Mouse (Mus musculus): Measurements from ENCODE around the gene Rfk. TPM values are rescaled to one million over a fixed set of nuclear protein-coding genes. Genes with fewer than 3 reads are reported as not detected.
A peak's percentile ranks its signal among the peaks of the same experiment; 100 is the strongest.

The Rfk gene
- 86.0 and 88.3 TPM in 2 replicates for polyA plus RNA-seq (2014; fragmentation: Nextera tagmentation; extraction: Ambion mirVana)

DNA sequence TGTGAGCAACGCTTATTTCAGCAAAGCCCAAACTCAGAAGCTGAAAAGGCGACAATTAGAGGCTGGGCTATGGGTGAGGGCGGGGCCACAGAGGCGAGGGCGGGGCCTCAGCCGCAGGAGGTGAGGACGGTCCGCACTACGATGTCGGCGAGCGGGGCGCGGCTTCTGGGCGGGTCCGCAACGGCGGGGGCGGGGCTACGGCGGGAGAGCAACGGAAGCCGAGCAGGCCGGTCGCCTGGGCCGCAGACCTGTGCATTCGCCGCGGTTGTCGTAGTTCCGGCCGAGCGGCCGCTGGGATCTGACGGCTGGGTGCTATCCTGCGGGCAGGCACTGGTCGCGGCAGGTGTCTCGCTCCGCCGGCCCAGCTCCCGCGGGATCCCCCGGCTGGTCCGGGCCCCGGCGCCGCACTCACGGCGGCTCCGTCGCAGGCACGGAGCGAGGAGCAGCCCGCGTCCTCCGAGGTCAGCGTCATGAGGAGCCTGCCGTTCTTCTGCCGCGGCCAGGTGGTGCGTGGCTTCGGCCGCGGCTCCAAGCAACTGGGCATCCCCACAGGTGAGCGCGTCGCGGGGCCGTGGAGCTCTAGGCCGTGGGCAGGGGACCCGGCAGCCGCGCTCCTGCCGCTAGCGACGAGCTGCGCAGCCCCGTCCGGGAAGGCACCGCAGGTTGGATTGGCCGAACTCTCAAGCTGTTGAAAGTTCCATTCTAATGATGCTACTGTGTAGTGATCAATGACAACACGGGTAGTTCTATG lies at the start of gene Rfk:
Gene Rfk, plus strand, starts transcription at position 203 of the 751 bp plus-strand sequence.
- H3K4me1 ChIP-seq (replicated peaks; ENCODE audit: control insufficient read depth, insufficient read depth, low read length): peaks cover 14% of the 10 kb centered on the region
- H3K27me3 ChIP-seq (replicated peaks; ENCODE audit: control insufficient read depth, insufficient read depth, low read length): 0 out of 2 replicates have a peak, but pooled peaks cover 5% of the 10 kb centered on the region
- peaks cover 3% of the 10 kb centered on the region; the same call in 1 of the 2 replicates for H3K36me3 ChIP-seq (ENCODE audit: control insufficient read depth, insufficient read depth, low read length)
- H3K4me3 ChIP-seq (ENCODE audit: low read depth, low read length): peak within 1 kb of the TSS; percentile 87
- DNase-seq (ENCODE audit: low spot score) (peak; percentile 97), ATAC-seq (replicated peaks; ENCODE audit: low FRiP score) (peak; percentile 98)
- peak within 1 kb of the TSS; percentile 87 for H3K9ac ChIP-seq (ENCODE audit: low read depth, low read length)
- H3K4me2 ChIP-seq: peak within 1 kb of the TSS; percentile 74
- under 1% methylated on average over 81 of the region's 83 CpGs for WGBS
- H3K27ac ChIP-seq (ENCODE audit: low read depth, low read length): peak within 1 kb of the TSS; percentile 64; the same call in 1 of the 2 replicates
- H3K9me3 ChIP-seq (ENCODE audit: control insufficient read depth, low read length): no peaks in the 10 kb centered on the region

DNA sequence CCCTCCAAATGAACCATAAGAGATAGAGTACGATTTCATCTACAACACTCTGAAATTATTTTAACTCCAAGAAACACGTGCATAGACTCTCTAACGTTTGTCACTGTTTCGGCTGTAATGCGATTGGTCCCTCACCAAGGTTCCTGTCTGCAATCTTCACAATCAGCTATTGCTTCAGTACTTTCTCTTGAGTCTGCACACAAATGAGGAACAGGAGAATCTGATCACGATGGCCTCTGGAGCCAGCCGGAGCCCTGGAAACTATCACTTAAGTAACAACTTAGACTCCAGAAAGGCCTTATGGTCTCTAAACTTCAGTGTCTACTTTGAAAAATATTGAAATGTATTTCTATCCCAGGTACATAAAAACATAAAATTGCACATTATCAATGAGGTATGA lies 49.0 kb upstream of the Rfk start:
- Histone ChIP-seq H3K9ac (ENCODE audit: low read depth, low read length) (no peak overlapping the region), H3K27ac (ENCODE audit: low read depth, low read length) (no peak overlapping the region), H3K27me3 (replicated peaks; ENCODE audit: control insufficient read depth, insufficient read depth, low read length) (no peaks in the 10 kb centered on the region), H3K4me3 (ENCODE audit: low read depth, low read length) (no peak overlapping the region), H3K9me3 (ENCODE audit: control insufficient read depth, low read length) (no peaks in the 10 kb centered on the region), H3K36me3 (ENCODE audit: control insufficient read depth, insufficient read depth, low read length) (no peaks in the 10 kb centered on the region), H3K4me1 (replicated peaks; ENCODE audit: control insufficient read depth, insufficient read depth, low read length) (peaks cover 25% of the 10 kb centered on the region), H3K4me2 (no peak overlapping the region)
- WGBS: 59% methylated on average over 7 of the region's 7 CpGs
- DNase-seq (ENCODE audit: low spot score) (no peak), ATAC-seq (replicated peaks; ENCODE audit: low FRiP score) (no peak)

DNA sequence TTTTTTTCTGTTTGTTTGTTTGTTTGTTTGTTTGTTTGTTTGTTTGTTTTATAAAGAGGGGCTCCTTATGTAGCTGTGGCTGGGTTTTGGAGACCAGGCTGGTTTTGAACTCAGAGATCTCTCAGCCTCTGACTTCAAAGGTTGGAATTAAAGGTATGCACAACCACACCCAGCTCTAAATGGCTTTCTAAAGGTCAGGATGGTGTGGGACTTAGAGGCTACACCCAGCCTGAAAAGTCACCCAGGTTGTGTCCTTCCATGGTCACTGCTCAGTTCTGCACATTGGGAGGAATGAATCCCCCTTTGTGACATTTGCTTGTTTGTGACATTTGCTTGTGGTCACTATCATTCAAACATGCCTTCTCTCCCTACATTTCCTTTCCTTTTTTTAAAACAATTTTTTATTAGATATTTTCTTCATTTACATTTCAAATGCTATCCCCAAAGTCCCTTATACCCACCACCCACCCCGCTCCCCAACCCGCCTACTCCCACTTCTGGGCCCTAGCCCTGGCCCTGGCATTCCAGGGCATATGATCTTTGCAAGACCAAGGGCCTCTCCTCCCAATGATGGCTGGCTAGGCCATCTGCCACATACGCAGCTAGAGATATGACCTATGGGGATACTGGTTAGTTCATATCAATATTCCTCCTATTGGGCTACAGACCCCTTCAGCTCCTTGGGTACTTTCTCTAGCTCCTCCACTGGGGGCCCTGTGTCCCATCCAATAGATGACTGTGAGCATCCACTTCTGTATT lies 46.9 kb upstream of the Rfk start:
- ATAC-seq (replicated peaks; ENCODE audit: low FRiP score) (no peak), DNase-seq (ENCODE audit: low spot score) (no peak)
- WGBS: 94% methylated on average over 3 of the region's 3 CpGs
- Histone ChIP-seq H3K4me1 (replicated peaks; ENCODE audit: control insufficient read depth, insufficient read depth, low read length) (peaks cover 42% of the 10 kb centered on the region), H3K9ac (ENCODE audit: low read depth, low read length) (no peak overlapping the region), H3K4me2 (no peak overlapping the region), H3K9me3 (ENCODE audit: control insufficient read depth, low read length) (no peaks in the 10 kb centered on the region), H3K27ac (ENCODE audit: low read depth, low read length) (no peak overlapping the region), H3K27me3 (replicated peaks; ENCODE audit: control insufficient read depth, insufficient read depth, low read length) (no peaks in the 10 kb centered on the region), H3K4me3 (ENCODE audit: low read depth, low read length) (no peak overlapping the region), H3K36me3 (ENCODE audit: control insufficient read depth, insufficient read depth, low read length) (no peaks in the 10 kb centered on the region)

DNA sequence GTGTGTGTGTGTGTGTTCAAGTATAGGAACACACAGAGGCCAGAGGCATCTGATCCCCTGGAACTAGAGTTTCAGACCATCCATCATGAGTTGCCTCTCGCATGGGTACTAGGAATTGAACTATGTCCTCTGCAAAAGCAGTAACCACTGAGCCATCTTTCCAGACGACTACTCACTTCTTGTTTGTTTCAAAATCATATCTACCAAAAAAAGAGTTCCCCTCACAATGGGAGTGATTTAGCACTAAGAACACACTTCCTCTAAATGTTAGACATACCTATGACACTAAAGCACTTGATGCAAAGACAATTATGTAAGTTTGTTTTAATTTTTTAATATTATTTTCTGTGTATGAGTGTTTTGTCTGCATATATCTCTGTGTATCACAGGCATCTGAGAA lies 46.0 kb upstream of the Rfk start:
- H3K4me3 ChIP-seq (ENCODE audit: low read depth, low read length): no peak overlapping the region
- no peak for DNase-seq (ENCODE audit: low spot score)
- no peak overlapping the region for H3K9ac ChIP-seq (ENCODE audit: low read depth, low read length)
- ATAC-seq (replicated peaks; ENCODE audit: low FRiP score): no peak
- WGBS: 73% methylated on average over 2 of the region's 2 CpGs
- H3K36me3 ChIP-seq (ENCODE audit: control insufficient read depth, insufficient read depth, low read length): no peaks in the 10 kb centered on the region
- H3K4me2 ChIP-seq: no peak overlapping the region
- H3K27ac ChIP-seq (ENCODE audit: low read depth, low read length): no peak overlapping the region
- H3K9me3 ChIP-seq (ENCODE audit: control insufficient read depth, low read length): no peaks in the 10 kb centered on the region
- no peaks in the 10 kb centered on the region for H3K27me3 ChIP-seq (replicated peaks; ENCODE audit: control insufficient read depth, insufficient read depth, low read length)
- H3K4me1 ChIP-seq (replicated peaks; ENCODE audit: control insufficient read depth, insufficient read depth, low read length): peaks cover 48% of the 10 kb centered on the region

DNA sequence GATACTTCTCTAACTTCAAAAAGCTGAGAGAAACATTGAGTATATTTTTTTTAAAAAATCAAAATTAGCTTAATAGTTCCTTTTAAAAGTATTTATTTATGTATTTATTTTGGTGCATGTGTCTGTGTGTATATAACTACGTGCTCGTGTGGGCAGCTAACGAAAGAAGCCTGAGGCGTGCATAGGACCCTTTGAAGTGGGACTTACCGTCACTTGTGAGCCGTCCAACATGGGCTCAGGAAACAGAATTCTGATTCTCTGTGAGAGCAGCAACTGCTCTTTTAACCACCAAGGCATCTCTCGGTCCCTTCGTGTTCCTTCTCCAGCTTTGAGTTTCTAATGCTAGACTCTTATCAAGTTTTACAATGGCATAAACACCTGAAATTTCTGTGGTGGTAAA lies 40.1 kb upstream of the Rfk start:
- Histone ChIP-seq H3K27me3 (replicated peaks; ENCODE audit: control insufficient read depth, insufficient read depth, low read length) (peaks cover 2% of the 10 kb centered on the region; the same call in 1 of the 2 replicates), H3K27ac (ENCODE audit: low read depth, low read length) (no peak overlapping the region), H3K36me3 (ENCODE audit: control insufficient read depth, insufficient read depth, low read length) (no peaks in the 10 kb centered on the region), H3K9ac (ENCODE audit: low read depth, low read length) (peak overlapping the region; percentile 40; the same call in 1 of the 2 replicates), H3K4me3 (ENCODE audit: low read depth, low read length) (peak overlapping the region; percentile 86), H3K4me2 (peak overlapping the region; percentile 69), H3K9me3 (ENCODE audit: control insufficient read depth, low read length) (no peaks in the 10 kb centered on the region), H3K4me1 (replicated peaks; ENCODE audit: control insufficient read depth, insufficient read depth, low read length) (peaks cover 43% of the 10 kb centered on the region)
- WGBS: 83% methylated on average over 8 of the region's 8 CpGs
- DNase-seq (ENCODE audit: low spot score) (no peak), ATAC-seq (replicated peaks; ENCODE audit: low FRiP score) (no peak)

DNA sequence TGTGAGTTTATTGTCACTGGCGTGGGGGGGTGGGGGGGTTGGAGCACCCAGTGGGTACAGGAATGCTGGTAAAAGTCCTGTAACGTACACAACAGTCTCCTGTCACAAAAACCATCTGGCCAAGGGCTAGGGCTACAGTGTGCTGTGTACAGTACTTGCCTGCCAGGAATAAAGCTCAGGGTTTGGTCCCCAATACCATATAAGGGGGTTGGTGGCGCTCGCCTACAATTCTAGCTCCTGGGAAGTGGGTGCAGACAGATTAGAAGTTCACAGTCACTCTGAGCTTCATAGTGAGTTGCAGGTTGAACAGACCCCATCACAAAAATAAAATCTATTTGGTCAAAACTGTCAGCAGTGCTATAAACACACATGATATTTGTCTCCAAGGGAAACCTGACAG lies 39.5 kb upstream of the Rfk start:
- DNase-seq (ENCODE audit: low spot score): no peak
- peak overlapping the region; percentile 69 for H3K4me2 ChIP-seq

DNA sequence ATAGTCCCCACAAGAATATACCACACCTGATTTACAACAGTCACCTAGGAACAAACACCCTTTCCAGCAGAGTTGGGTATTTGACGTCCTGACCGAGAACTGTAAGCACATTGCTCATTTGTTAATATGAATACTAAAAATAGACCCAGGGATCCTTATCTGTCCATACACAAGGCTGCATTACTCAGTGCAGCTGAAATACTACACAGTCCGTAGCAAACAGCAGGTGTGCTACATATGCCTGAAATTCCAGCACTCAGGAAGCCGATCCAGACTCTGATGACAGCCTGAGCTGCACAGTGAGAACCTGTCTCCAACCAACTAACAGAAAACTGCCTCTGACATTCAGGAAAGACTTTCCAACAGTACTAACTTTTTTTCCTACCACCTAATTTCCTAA lies 39.0 kb upstream of the Rfk start:
- WGBS: 31% methylated on average over 4 of the region's 4 CpGs
- peaks cover 47% of the 10 kb centered on the region for H3K4me1 ChIP-seq (replicated peaks; ENCODE audit: control insufficient read depth, insufficient read depth, low read length)
- peak overlapping the region; percentile 80; the same call in 1 of the 2 replicates for H3K27ac ChIP-seq (ENCODE audit: low read depth, low read length)
- ATAC-seq (replicated peaks; ENCODE audit: low FRiP score) (peak; percentile 56), DNase-seq (ENCODE audit: low spot score) (no peak)
- H3K9ac ChIP-seq (ENCODE audit: low read depth, low read length): peak overlapping the region; percentile 84
- H3K36me3 ChIP-seq (ENCODE audit: control insufficient read depth, insufficient read depth, low read length): no peaks in the 10 kb centered on the region
- no peaks in the 10 kb centered on the region for H3K9me3 ChIP-seq (ENCODE audit: control insufficient read depth, low read length)
- peak overlapping the region; percentile 69 for H3K4me2 ChIP-seq
- peaks cover 2% of the 10 kb centered on the region; the same call in 1 of the 2 replicates for H3K27me3 ChIP-seq (replicated peaks; ENCODE audit: control insufficient read depth, insufficient read depth, low read length)
- H3K4me3 ChIP-seq (ENCODE audit: low read depth, low read length): peak overlapping the region; percentile 86

More for the DNA sequence above, 39.5 kb upstream of the Rfk start:
- 0 out of 2 replicates have a peak, but pooled peaks have one; percentile 39 for ATAC-seq (replicated peaks; ENCODE audit: low FRiP score)
- Histone ChIP-seq H3K9ac (ENCODE audit: low read depth, low read length) (peak overlapping the region; percentile 84), H3K36me3 (ENCODE audit: control insufficient read depth, insufficient read depth, low read length) (no peaks in the 10 kb centered on the region), H3K27ac (ENCODE audit: low read depth, low read length) (peak overlapping the region; percentile 65; the same call in 1 of the 2 replicates), H3K4me3 (ENCODE audit: low read depth, low read length) (peak overlapping the region; percentile 86), H3K27me3 (replicated peaks; ENCODE audit: control insufficient read depth, insufficient read depth, low read length) (peaks cover 2% of the 10 kb centered on the region; the same call in 1 of the 2 replicates), H3K4me1 (replicated peaks; ENCODE audit: control insufficient read depth, insufficient read depth, low read length) (peaks cover 46% of the 10 kb centered on the region), H3K9me3 (ENCODE audit: control insufficient read depth, low read length) (no peaks in the 10 kb centered on the region)
- 64% methylated on average over 4 of the region's 4 CpGs for WGBS

DNA sequence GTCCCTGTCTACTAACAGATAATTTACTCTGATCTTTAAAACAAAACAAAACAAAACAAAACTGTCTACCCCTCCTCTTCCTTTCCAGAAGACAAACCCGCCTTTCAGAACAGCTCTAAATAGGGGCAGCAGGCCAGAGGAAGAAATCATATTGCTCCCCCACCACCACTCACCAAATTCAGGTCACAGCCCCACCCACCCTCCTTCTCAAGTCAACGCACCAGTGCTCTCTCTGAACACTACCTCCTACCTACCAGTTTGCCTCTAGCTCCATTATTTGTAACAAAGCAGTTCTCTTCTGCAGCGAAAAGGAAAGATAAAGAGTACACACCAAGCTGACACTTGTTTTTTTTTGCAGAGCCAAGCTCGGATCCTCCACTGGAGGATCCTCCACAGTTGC lies 38.5 kb upstream of the Rfk start:
- peak overlapping the region; percentile 80 for H3K27ac ChIP-seq (ENCODE audit: low read depth, low read length)
- ATAC-seq (replicated peaks; ENCODE audit: low FRiP score) (no peak; the same call in 1 of the 2 replicates), DNase-seq (ENCODE audit: low spot score) (no peak)
- WGBS: 23% methylated on average over 4 of the region's 4 CpGs
- H3K27me3 ChIP-seq (replicated peaks; ENCODE audit: control insufficient read depth, insufficient read depth, low read length): peaks cover 2% of the 10 kb centered on the region; the same call in 1 of the 2 replicates
- H3K4me2 ChIP-seq: peak overlapping the region; percentile 69
- H3K36me3 ChIP-seq (ENCODE audit: control insufficient read depth, insufficient read depth, low read length): no peaks in the 10 kb centered on the region
- H3K9me3 ChIP-seq (ENCODE audit: control insufficient read depth, low read length): no peaks in the 10 kb centered on the region
- H3K4me1 ChIP-seq (replicated peaks; ENCODE audit: control insufficient read depth, insufficient read depth, low read length): peaks cover 49% of the 10 kb centered on the region
- H3K9ac ChIP-seq (ENCODE audit: low read depth, low read length): peak overlapping the region; percentile 84
- peak overlapping the region; percentile 86 for H3K4me3 ChIP-seq (ENCODE audit: low read depth, low read length)

All from liver, embryonic 11.5 days (tissue).